Mouse (Mus musculus): Measurements from ENCODE around the gene Slc25a36.

DNA sequence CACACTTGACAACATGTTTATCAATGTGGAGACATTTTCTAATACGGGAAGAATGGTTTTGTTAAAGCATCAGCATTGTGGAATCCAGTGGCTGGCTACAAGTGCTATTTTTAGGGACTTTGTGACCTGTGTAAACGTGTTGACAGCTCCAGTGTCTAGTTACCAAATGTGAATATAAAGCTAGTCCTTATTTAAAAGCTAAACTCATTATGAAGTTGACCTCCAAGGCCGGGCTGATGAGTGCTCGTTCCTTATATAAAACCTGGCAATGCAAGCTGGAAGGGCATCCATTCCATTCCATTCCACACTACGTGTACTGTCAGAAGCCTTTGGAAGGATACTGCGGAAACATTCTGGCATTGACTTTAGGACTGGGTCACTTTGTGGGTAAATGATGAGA, 34.4 kb upstream of the Slc25a36 start:
- no peak for TF ChIP-seq CTCF (IDR thresholded peaks at IDR 0.05; ENCODE audit: low read depth, low read length)
- no peak for TF ChIP-seq POLR2AphosphoS5 (IDR thresholded peaks at IDR 0.05; ENCODE audit: insufficient replicate concordance, low read depth, low read length)
